Mouse (Mus musculus) MEL (cell line): ENCODE data around the gene Gm4553. TPM values are rescaled to one million over a fixed set of nuclear protein-coding genes. Genes with fewer than 3 reads are reported as not detected.

Experiments
- DNase-seq: peaks from one replicate; pipeline ENCODE4 v3.0.0; 2011; ENCODE audit warnings: low read depth, low spot score
- H3K27ac ChIP-seq: 2 replicates; pipeline ENCODE4 v1.5.1; 2012; ENCODE audit warnings: low read depth, mild to moderate bottlenecking, control low read depth, low read length, moderate library complexity; ENCODE audit not compliant: control insufficient read depth
- H3K27me3 ChIP-seq, 2 experiments: fragments of 150-350 bp in 1 of 2; sonication (generic) in 1 of 2; 2 replicates each; pipeline ENCODE4 v1.6.1; 2012; ENCODE audit warnings: low read length in 2 of 2, mild to moderate bottlenecking in 2 of 2, improper control_type of control experiment in 1 of 2, moderate library complexity in 1 of 2; ENCODE audit not compliant: insufficient read depth in 2 of 2, control insufficient read depth in 1 of 2
- H3K36me3 ChIP-seq, 2 experiments: 2 replicates each; pipeline ENCODE4 v1.6.1; 2012 to 2014; ENCODE audit warnings: low read length in 2 of 2, improper control_type of control experiment in 1 of 2, inconsistent platforms in 1 of 2, mild to moderate bottlenecking in 1 of 2; ENCODE audit not compliant: insufficient read depth in 2 of 2, control insufficient read depth in 1 of 2
- H3K4me1 ChIP-seq, 2 experiments: fragments of 150-350 bp in 1 of 2; sonication (generic) in 1 of 2; 2 replicates each; pipeline ENCODE4 v1.6.1; 2012; ENCODE audit warnings: low read length in 2 of 2, improper control_type of control experiment in 1 of 2, mild to moderate bottlenecking in 1 of 2; ENCODE audit not compliant: insufficient read depth in 2 of 2, control insufficient read depth in 1 of 2
- H3K4me3 ChIP-seq, 2 experiments: fragments of 150-350 bp in 1 of 2; sonication (generic) in 1 of 2; 2 replicates each; pipeline ENCODE4 v1.5.1; 2012; ENCODE audit warnings: low read depth in 2 of 2, low read length in 2 of 2, mild to moderate bottlenecking in 2 of 2, moderate library complexity in 2 of 2, control low read depth in 1 of 2, improper control_type of control experiment in 1 of 2; ENCODE audit not compliant: control insufficient read depth in 1 of 2, insufficient read depth in 1 of 2
- H3K79me2 ChIP-seq: 2 replicates; pipeline ENCODE4 v1.6.1; 2012; ENCODE audit warnings: mild to moderate bottlenecking, low read length, moderate library complexity; ENCODE audit not compliant: control insufficient read depth, poor library complexity, insufficient read depth
- H3K9ac ChIP-seq: 2 replicates; pipeline ENCODE4 v1.6.1; 2012; ENCODE audit warnings: low read depth, mild to moderate bottlenecking, control low read depth, low read length, moderate library complexity; ENCODE audit not compliant: control insufficient read depth, poor library complexity, severe bottlenecking
- H3K9me3 ChIP-seq: fragments of 150-350 bp; sonication (generic); replicated peaks from 2 replicates; pipeline ENCODE4 v1.6.1; 2012; ENCODE audit warnings: mild to moderate bottlenecking, low read length, improper control_type of control experiment, moderate library complexity; ENCODE audit not compliant: insufficient read depth
- CTCF ChIP-seq, 3 experiments: IDR thresholded peaks in 2 of 3; conservative IDR thresholded peaks in 1 of 3; 2 replicates each; pipeline ENCODE4 v1.5.1; 2011 to 2012; ENCODE audit warnings: low read length in 3 of 3, low read depth in 2 of 3, mild to moderate bottlenecking in 2 of 3, improper control_type of control experiment in 1 of 3, inconsistent platforms in 1 of 3, mixed read lengths in 1 of 3, moderate library complexity in 1 of 3; ENCODE audit not compliant: control insufficient read depth in 1 of 3, insufficient read depth in 1 of 3, poor library complexity in 1 of 3, severe bottlenecking in 1 of 3
- ELF1 ChIP-seq: IDR thresholded peaks from 2 replicates; pipeline ENCODE4 v1.6.1; 2014; ENCODE audit warnings: low read depth, mild to moderate bottlenecking, inconsistent platforms, low read length, improper control_type of control experiment, moderate library complexity
- GATA1 ChIP-seq: IDR thresholded peaks from 2 replicates; pipeline ENCODE4 v1.6.1; 2011; ENCODE audit warnings: low read depth, low read length, improper control_type of control experiment
- MAX ChIP-seq: IDR thresholded peaks from 2 replicates; pipeline ENCODE4 v1.6.1; 2011; ENCODE audit warnings: low read length, improper control_type of control experiment
- MYC ChIP-seq: IDR thresholded peaks from 2 replicates; pipeline ENCODE4 v1.6.1; 2011; ENCODE audit warnings: low read depth, mild to moderate bottlenecking, low read length, improper control_type of control experiment, moderate library complexity
- NRF1 ChIP-seq: IDR thresholded peaks from 2 replicates; pipeline ENCODE4 v1.6.1; 2014; ENCODE audit warnings: low read depth, mild to moderate bottlenecking, inconsistent platforms, low read length, improper control_type of control experiment, moderate library complexity; ENCODE audit not compliant: poor library complexity, insufficient read depth, severe bottlenecking
- POLR2AphosphoS2 ChIP-seq: IDR thresholded peaks from 2 replicates; pipeline ENCODE4 v1.6.1; 2011; ENCODE audit warnings: low read length, improper control_type of control experiment
- RAD21 ChIP-seq: IDR thresholded peaks from 2 replicates; pipeline ENCODE4 v1.6.1; 2011; ENCODE audit warnings: mild to moderate bottlenecking, low read depth, low read length, improper control_type of control experiment
- RCOR1 ChIP-seq: IDR thresholded peaks from 2 replicates; pipeline ENCODE4 v1.6.1; 2012; ENCODE audit warnings: low read depth, mild to moderate bottlenecking, inconsistent platforms, low read length, improper control_type of control experiment
- SIN3A ChIP-seq: IDR thresholded peaks from 2 replicates; pipeline ENCODE4 v1.6.1; 2012; ENCODE audit warnings: low read length, improper control_type of control experiment, inconsistent platforms
- SMC3 ChIP-seq: IDR thresholded peaks from 2 replicates; pipeline ENCODE4 v1.6.1; 2011; ENCODE audit warnings: low read depth, low read length, improper control_type of control experiment
- TAL1 ChIP-seq: IDR thresholded peaks from 2 replicates; pipeline ENCODE4 v1.6.1; 2012; ENCODE audit warnings: mild to moderate bottlenecking, inconsistent platforms, low read length, moderate library complexity, mixed read lengths
- TBP ChIP-seq: IDR thresholded peaks from 2 replicates; pipeline ENCODE4 v1.8.0; 2011; ENCODE audit warnings: low read depth, low read length, improper control_type of control experiment
- UBTF ChIP-seq: IDR thresholded peaks from 2 replicates; pipeline ENCODE4 v1.6.1; 2012; ENCODE audit warnings: low read depth, mild to moderate bottlenecking, inconsistent platforms, low read length, improper control_type of control experiment, moderate library complexity, borderline replicate concordance; ENCODE audit not compliant: insufficient read depth
- USF1 ChIP-seq: IDR thresholded peaks from 2 replicates; pipeline ENCODE4 v1.6.1; 2014; ENCODE audit warnings: low read depth, mild to moderate bottlenecking, inconsistent platforms, low read length, improper control_type of control experiment, moderate library complexity
- ZC3H11A ChIP-seq: IDR thresholded peaks from 2 replicates; pipeline ENCODE4 v1.6.1; 2012; ENCODE audit warnings: low read depth, mild to moderate bottlenecking, inconsistent platforms, low read length, improper control_type of control experiment
- ZNF384 ChIP-seq: IDR thresholded peaks from 2 replicates; pipeline ENCODE4 v1.6.1; 2012; ENCODE audit warnings: low read depth, mild to moderate bottlenecking, inconsistent platforms, low read length, improper control_type of control experiment
- polyA plus RNA-seq, 2 experiments: library from polyadenylated mRNA; stranded (reverse) in 1 of 2; unstranded in 1 of 2; fragments of >175 nt in 1 of 2; fragments of >200 nt in 1 of 2; gene quantifications; 2 replicates each; pipeline versions ENCODE4 v1.2.1 to v1.2.4; 2012; ENCODE audit warnings: low replicate concordance in 2 of 2, low read depth in 1 of 2; ENCODE audit not compliant: insufficient read length in 2 of 2, insufficient read depth in 1 of 2, missing spikeins in 1 of 2
- total RNA-seq: library from RNA; depleted of rRNA; stranded (reverse); fragments of 300-350 nt; gene quantifications from 2 replicates; pipeline ENCODE4 v1.2.3, GENCODE M21; 2012

The Gm4553 gene
- total and polyA plus RNA-seq, 3 experiments: not detected

DNA sequence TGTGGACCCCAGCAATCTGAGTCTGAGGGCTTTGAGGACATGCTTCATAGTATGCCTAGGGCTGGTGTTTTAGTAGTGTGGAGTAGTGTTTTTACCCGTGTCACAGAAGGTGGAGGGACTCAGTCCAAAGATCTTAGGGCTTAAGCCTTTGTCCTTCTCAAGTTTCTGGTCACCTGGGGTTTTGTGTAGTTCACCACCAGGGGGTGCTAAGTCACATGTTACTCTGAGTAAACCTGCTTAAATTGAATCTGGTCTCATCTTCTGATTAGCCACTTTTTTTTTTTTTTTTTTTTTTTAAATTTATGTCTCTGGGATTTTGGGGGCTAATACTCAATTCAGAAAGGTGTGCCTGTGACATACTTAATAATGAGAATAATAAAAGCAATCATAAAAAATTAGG lies 19.5 kb downstream of the Gm4553 start:
- H3K9ac ChIP-seq: no peak overlapping the region
- peak; percentile 63 for DNase-seq
- no peak overlapping the region for H3K4me3 ChIP-seq
- H3K36me3 ChIP-seq: no peaks in the 10 kb centered on the region
- no peak overlapping the region for H3K27ac ChIP-seq
- H3K4me1 ChIP-seq: no peaks in the 10 kb centered on the region
- H3K9me3 ChIP-seq: no peaks in the 10 kb centered on the region
- TF ChIP-seq TAL1 (no peak), NRF1 (no peak), ELF1 (no peak), SIN3A (no peak), SMC3 (peak; percentile 63), RCOR1 (no peak), UBTF (no peak), ZNF384 (peak; percentile 82), POLR2AphosphoS2 (no peak), RAD21 (peak; percentile 37), MAX (peak; percentile 31; the same call in 1 of the 2 replicates), CTCF (IDR thresholded peaks at IDR 0.05 in 2 of 3, conservative IDR thresholded peaks at IDR 0.05 in 1 of 3; ENCODE audit: control insufficient read depth in 1 of 3, insufficient read depth in 1 of 3, low read depth in 2 of 3, low read length in 3 of 3, poor library complexity in 1 of 3, severe bottlenecking in 1 of 3) (peak; percentile 47 to 65 (median 53)), MYC (no peak), GATA1 (no peak), ZC3H11A (no peak)
- H3K79me2 ChIP-seq: no peaks in the 10 kb centered on the region
- H3K27me3 ChIP-seq: no peaks in the 10 kb centered on the region; a peak in 1 of 4 replicates

- Histone ChIP-seq H3K27ac (no peak overlapping the region), H3K4me1 (no peaks in the 10 kb centered on the region), H3K4me3 (no peak overlapping the region), H3K9me3 (no peaks in the 10 kb centered on the region), H3K79me2 (no peaks in the 10 kb centered on the region), H3K36me3 (no peaks in the 10 kb centered on the region), H3K9ac (no peak overlapping the region), H3K27me3 (no peaks in the 10 kb centered on the region; a peak in 1 of 4 replicates)
- TF ChIP-seq TBP (no peak), USF1 (no peak), MYC (no peak)
- DNase-seq: no peak
Observed at GRCm38 (mm10) chr7:142145413-142145940, 20.1 kb downstream of the Gm4553 start.
